Mouse (Mus musculus) intestine, postnatal 0 days (tissue): ENCODE data around the gene Ntm. TPM values are rescaled to one million over a fixed set of nuclear protein-coding genes. Genes with fewer than 3 reads are reported as not detected.

Source experiments
- ATAC-seq: fragments of 200-750 bp; cut with Nextera tagmentation; 2 replicates; pipeline ENCODE4 v1.8.0; 2017; ENCODE audit warnings: mild to moderate bottlenecking, moderate TSS enrichment, moderate library complexity
- H3K27ac ChIP-seq: fragments of 300-500 bp; sonication (generic); 2 replicates; pipeline ENCODE4 v1.5.1; 2014; ENCODE audit warnings: mild to moderate bottlenecking, low read depth, low read length, moderate library complexity
- H3K27me3 ChIP-seq: fragments of 300-500 bp; sonication (generic); replicated peaks from 2 replicates; pipeline ENCODE4 v1.6.1; 2014; ENCODE audit warnings: low read length, mixed read lengths; ENCODE audit not compliant: control insufficient read depth, insufficient read depth
- H3K36me3 ChIP-seq: fragments of 300-500 bp; sonication (generic); 2 replicates; pipeline ENCODE4 v1.6.1; 2014; ENCODE audit warnings: mild to moderate bottlenecking, moderate library complexity; ENCODE audit not compliant: control insufficient read depth, insufficient read depth
- H3K4me1 ChIP-seq: fragments of 300-500 bp; sonication (generic); replicated peaks from 2 replicates; pipeline ENCODE4 v1.6.1; 2014; ENCODE audit warnings: antibody characterized with exemption, low read length, mixed read lengths; ENCODE audit not compliant: control insufficient read depth, insufficient read depth
- H3K4me2 ChIP-seq: fragments of 300-500 bp; sonication (generic); replicated peaks from 2 replicates; pipeline ENCODE4 v1.6.1; 2014; ENCODE audit warnings: low read depth, mild to moderate bottlenecking, moderate library complexity
- H3K4me3 ChIP-seq: fragments of 300-500 bp; sonication (generic); 2 replicates; pipeline ENCODE4 v1.5.1; 2014; ENCODE audit warnings: low read depth, low read length
- H3K9ac ChIP-seq: fragments of 300-500 bp; sonication (generic); 2 replicates; pipeline ENCODE4 v1.6.1; 2014; ENCODE audit warnings: mild to moderate bottlenecking, low read depth, low read length
- H3K9me3 ChIP-seq: fragments of 300-500 bp; sonication (generic); 2 replicates; pipeline ENCODE4 v1.6.1; 2016; ENCODE audit warnings: mixed run types; ENCODE audit not compliant: control insufficient read depth
- CTCF ChIP-seq: sonication (generic); IDR thresholded peaks from 2 replicates; pipeline ENCODE4 v1.5.1; 2016; ENCODE audit warnings: low read depth, mild to moderate bottlenecking, control low read depth, antibody characterized with exemption, moderate library complexity
- WGBS: fragments of 180-500 bp; shearing (Covaris S2); extraction: QIAGEN DNeasy Blood & Tissue Kit; methylation state at CpG from one replicate; pipeline ENCODE4 v1.1.7; 2014; 5-methylcytosine and 5-hydroxymethylcytosine counted together
- polyA plus RNA-seq: library from polyadenylated mRNA; unstranded; fragments of >200 nt; fragmentation: Nextera tagmentation; extraction: Ambion mirVana; gene quantifications from 2 replicates; pipeline ENCODE4 v1.2.1, GENCODE M21; 2015

Gene Ntm
- polyA plus RNA-seq, 1 experiment from 2014 or later, result 1.1 TPM

DNA sequence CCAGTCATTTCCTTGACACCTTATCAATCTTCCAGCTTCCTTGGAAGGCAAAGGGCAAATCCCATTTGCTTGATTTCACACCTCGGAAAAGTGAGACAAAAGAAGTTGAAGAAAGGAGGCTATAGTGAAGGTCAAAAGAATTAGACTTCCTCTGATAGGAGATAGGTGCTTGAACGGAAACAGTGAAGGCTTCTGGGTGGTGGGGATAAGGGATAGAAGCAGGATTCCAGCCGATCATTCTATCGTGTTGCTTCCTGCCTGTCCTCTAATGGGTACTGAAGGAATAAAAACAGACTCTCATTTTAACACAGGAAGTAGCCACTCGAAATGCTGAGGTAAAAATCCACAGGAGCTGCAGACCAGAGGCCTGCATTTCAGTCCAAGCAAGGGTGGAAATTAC lies 191.1 kb downstream of the Ntm start:
- no peak overlapping the region for H3K4me3 ChIP-seq
- 32% methylated on average over 5 of the region's 5 CpGs for WGBS
- no peaks in the 10 kb centered on the region for H3K9me3 ChIP-seq
- no peak for TF ChIP-seq CTCF
- H3K27me3 ChIP-seq, result no peaks in the 10 kb centered on the region
- no peaks in the 10 kb centered on the region for H3K36me3 ChIP-seq
- H3K9ac ChIP-seq, result no peak overlapping the region
- ATAC-seq, result no peak
- H3K4me2 ChIP-seq, result no peak overlapping the region
- H3K27ac ChIP-seq, result no peak overlapping the region
- no peaks in the 10 kb centered on the region for H3K4me1 ChIP-seq

DNA sequence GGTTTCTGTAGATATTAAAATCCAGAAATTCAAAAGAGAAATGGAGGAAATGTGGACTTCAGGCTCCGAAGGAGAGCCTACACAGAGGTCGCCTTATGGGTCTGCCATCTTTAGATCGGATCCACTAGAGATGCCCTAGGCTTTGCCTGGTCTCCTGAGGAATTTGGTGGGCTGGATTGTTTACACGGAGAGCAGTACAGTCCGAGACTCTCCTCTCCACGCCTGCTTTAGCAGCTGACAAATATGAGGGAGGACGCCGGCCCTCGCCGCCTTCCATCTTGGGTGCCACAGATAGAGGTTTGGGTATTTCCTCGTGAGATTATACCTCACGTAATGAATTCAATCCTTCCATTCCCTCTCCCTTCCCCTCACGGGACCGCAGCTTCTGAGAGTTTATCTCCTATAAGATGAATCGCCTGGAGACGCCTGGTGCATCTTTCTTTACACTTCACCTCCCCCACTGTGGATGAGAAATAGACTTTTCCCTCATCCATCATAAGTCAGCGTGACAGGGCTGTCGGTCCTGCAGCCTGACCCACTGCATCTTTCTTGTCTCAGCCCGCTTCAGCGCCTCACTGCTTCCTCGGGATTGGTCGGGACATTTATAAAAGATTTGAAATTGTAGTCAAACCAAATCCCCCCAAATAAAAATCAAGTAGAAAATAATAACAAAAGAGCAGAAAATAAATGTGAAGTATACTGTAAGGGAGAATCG lies 191.7 kb downstream of the Ntm start:
- Histone ChIP-seq H3K4me1 (no peaks in the 10 kb centered on the region), H3K9ac (no peak overlapping the region), H3K9me3 (no peaks in the 10 kb centered on the region), H3K27ac (no peak overlapping the region), H3K27me3 (no peaks in the 10 kb centered on the region), H3K36me3 (no peaks in the 10 kb centered on the region), H3K4me3 (no peak overlapping the region), H3K4me2 (no peak overlapping the region)
- TF ChIP-seq CTCF, result no peak
- no peak for ATAC-seq
- WGBS, result 58% methylated on average over 23 of the region's 23 CpGs

DNA sequence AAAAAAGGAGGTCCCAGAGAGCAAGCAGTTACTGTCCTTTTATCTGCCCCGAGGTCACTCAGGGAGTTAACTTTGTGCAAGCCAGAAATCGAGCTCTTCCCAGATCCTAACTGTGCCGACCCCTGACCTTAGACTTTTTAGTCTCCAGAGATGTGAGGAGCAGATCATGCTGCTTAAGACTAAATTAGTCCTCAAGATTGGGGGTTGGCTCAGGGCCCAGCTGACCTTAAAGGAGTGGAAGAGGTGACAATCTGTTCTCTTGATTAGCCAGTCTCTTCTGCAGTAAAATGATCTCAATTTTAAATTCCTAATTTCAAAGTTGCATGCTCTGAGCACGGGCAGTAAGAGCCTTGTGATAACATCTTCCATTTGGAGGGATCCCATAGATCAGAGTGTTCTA lies 193.6 kb downstream of the Ntm start:
- Histone ChIP-seq H3K4me3 (no peak overlapping the region), H3K9me3 (no peaks in the 10 kb centered on the region), H3K36me3 (no peaks in the 10 kb centered on the region), H3K4me2 (no peak overlapping the region), H3K9ac (no peak overlapping the region), H3K4me1 (no peaks in the 10 kb centered on the region), H3K27me3 (no peaks in the 10 kb centered on the region), H3K27ac (no peak overlapping the region)
- TF ChIP-seq CTCF, result no peak
- ATAC-seq, result no peak
- 54% methylated on average over 4 of the region's 4 CpGs for WGBS

DNA sequence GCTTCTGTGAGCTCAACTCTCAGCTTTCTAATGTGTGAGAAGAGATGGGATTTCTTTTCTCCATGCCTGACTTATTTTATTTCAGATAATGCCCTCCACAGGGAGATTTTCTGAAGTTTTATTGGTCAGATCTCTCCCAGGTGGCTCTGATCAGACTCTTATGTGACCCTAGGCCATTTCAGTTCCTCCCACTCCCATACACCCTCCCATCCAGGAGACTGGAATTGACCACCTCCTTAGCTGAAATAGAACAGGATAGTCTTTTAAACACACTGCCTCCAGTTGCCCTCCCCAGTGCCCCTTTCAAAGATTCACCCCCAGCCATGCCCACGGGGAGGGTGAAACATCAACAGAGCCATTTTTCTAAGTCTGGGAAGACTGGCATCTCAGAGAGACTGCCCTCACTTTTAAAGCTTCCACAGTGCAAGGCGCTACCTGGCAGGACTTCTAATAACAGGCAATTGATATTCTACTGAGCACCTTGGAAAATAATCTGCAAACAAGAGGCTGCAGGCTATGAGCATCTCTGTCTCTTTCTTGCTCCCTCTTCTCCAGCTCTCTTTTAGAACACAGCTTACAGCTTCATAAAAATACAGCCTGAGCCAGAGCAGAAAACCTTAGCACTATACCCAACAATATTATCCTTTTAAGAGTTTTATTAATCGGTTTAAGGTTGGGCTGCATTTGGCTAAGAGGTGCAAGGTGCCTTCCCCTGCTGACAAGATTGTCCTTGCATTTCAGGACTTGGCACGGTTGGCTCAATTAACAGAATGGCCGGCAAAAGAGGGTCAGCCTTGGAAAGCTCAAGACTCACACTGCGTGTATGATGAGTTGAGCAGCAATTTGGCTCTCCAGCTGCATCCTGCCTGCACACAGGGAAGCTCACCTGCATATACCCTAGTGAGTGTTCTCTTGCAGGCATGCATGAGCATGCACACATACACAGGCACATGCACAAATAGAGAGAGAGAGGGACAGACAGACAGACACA lies 196.7 kb downstream of the Ntm start:
- WGBS, result 76% methylated on average over 6 of the region's 6 CpGs
- no peak overlapping the region for H3K27ac ChIP-seq
- no peak for ATAC-seq

DNA sequence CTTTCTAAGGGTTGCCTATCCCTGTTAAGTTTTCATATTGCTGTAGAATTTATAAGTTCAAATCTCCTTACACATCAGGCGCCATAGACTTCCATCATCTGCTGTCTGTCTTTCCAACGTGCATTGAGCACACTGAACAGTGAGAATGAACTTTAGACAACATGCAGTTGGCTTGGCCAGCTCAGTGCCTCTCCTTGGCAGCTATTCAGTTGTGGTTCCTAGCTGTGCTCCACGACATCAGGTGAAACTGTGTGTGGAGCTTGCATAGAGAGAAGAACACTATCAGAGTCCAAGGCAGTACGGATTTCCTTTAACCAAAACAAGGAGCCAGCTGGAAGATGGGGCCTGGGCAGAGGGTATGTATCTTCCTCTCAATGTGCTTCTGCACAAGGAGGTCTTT lies 199.6 kb downstream of the Ntm start:
- H3K4me2 ChIP-seq, result no peak overlapping the region
- ATAC-seq, result no peak

More for the DNA sequence above, 196.7 kb downstream of the Ntm start:
- no peaks in the 10 kb centered on the region for H3K36me3 ChIP-seq
- H3K4me1 ChIP-seq, result no peaks in the 10 kb centered on the region
- H3K4me3 ChIP-seq, result no peak overlapping the region
- no peak for TF ChIP-seq CTCF
- H3K9ac ChIP-seq, result no peak overlapping the region
- no peak overlapping the region for H3K4me2 ChIP-seq
- no peaks in the 10 kb centered on the region for H3K9me3 ChIP-seq
- H3K27me3 ChIP-seq, result no peaks in the 10 kb centered on the region

DNA sequence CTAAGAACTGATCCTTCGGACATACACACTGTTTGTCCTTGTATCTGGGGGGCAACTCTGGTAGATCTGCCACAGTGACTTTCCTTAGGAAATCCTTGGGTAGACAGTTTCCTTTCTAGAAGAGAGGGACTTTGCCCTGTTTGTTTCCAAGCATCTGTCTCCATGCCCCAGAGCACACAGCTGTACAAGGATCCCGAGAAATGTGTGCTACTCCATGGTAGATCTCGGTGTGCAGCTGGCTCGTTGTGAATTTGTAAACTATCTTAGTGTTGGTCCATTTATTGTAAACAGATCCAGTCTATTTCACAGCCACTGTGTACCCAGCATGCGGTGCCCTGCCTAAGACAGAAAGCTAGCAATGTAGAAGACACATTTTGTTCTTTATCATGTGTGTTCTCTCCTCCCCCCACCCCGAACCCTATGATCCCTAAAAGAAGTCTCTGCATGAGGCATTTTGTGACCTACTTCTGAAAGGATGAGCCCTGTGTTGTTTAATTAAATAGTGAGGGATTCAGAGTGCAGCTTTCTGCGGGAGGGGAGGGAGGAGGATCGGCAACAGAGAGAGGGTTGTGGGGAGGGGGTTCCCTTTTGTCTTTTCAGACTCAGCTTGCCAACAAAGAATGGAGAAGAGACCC lies 200.9 kb downstream of the Ntm start:
- Histone ChIP-seq H3K9ac (no peak overlapping the region), H3K4me2 (no peak overlapping the region), H3K4me1 (no peaks in the 10 kb centered on the region), H3K36me3 (no peaks in the 10 kb centered on the region), H3K9me3 (no peaks in the 10 kb centered on the region), H3K27ac (no peak overlapping the region), H3K27me3 (no peaks in the 10 kb centered on the region), H3K4me3 (no peak overlapping the region)
- ATAC-seq, result no peak
- whole genome bisulfite sequencing, result 57% methylated on average over 8 of the region's 8 CpGs
- no peak for TF ChIP-seq CTCF

More for the DNA sequence above, 199.6 kb downstream of the Ntm start:
- 83% methylated on average over 4 of the region's 4 CpGs for WGBS
- no peaks in the 10 kb centered on the region for H3K9me3 ChIP-seq
- no peaks in the 10 kb centered on the region for H3K4me1 ChIP-seq
- no peak overlapping the region for H3K27ac ChIP-seq
- H3K27me3 ChIP-seq, result no peaks in the 10 kb centered on the region
- no peaks in the 10 kb centered on the region for H3K36me3 ChIP-seq
- TF ChIP-seq CTCF, result no peak
- H3K4me3 ChIP-seq, result no peak overlapping the region
- H3K9ac ChIP-seq, result no peak overlapping the region
